Mouse (Mus musculus) kidney, embryonic 15.5 days (tissue): ENCODE results near the gene Crtc2. TPM values are rescaled to one million over a fixed set of nuclear protein-coding genes. Genes with fewer than 3 reads are reported as not detected.

Experiments
- ATAC-seq: fragments of 200-750 bp; cut with Nextera tagmentation; replicated peaks from 2 replicates; pipeline ENCODE4 v1.8.0; 2017; ENCODE audit warnings: moderate TSS enrichment; ENCODE audit not compliant: low FRiP score
- H3K27ac ChIP-seq: fragments of 300-500 bp; sonication (generic); 2 replicates; pipeline ENCODE4 v1.5.1; 2015; ENCODE audit warnings: mild to moderate bottlenecking, inconsistent platforms
- H3K27me3 ChIP-seq: fragments of 300-500 bp; sonication (generic); 2 replicates; pipeline ENCODE4 v1.6.1; 2015; ENCODE audit warnings: inconsistent platforms
- H3K36me3 ChIP-seq: fragments of 300-500 bp; sonication (generic); 2 replicates; pipeline ENCODE4 v1.6.1; 2015; ENCODE audit warnings: inconsistent platforms
- H3K4me1 ChIP-seq: fragments of 300-500 bp; sonication (generic); 2 replicates; pipeline ENCODE4 v1.6.1; 2015; ENCODE audit warnings: inconsistent platforms
- H3K4me2 ChIP-seq: fragments of 300-500 bp; sonication (generic); 2 replicates; pipeline ENCODE4 v1.6.1; 2015; ENCODE audit warnings: moderate library complexity, mild to moderate bottlenecking, inconsistent platforms
- H3K4me3 ChIP-seq: fragments of 300-500 bp; sonication (generic); replicated peaks from 2 replicates; pipeline ENCODE4 v1.5.1; 2015; ENCODE audit warnings: mild to moderate bottlenecking, inconsistent platforms
- H3K9ac ChIP-seq: fragments of 300-500 bp; sonication (generic); 2 replicates; pipeline ENCODE4 v1.6.1; 2015; ENCODE audit warnings: mild to moderate bottlenecking, inconsistent platforms
- H3K9me3 ChIP-seq: fragments of 300-500 bp; sonication (generic); replicated peaks from 2 replicates; pipeline ENCODE4 v1.6.1; 2016; ENCODE audit warnings: inconsistent platforms
- WGBS: fragments of 180-500 bp; shearing (Covaris S2); methylation state at CpG from one replicate; pipeline ENCODE4 v1.1.7; 2015; ENCODE audit warnings: mixed read lengths; 5-methylcytosine and 5-hydroxymethylcytosine counted together
- polyA plus RNA-seq: library from polyadenylated mRNA; unstranded; fragments of >200 nt; fragmentation: Nextera tagmentation; extraction: Ambion mirVana; gene quantifications from 2 replicates; pipeline ENCODE4 v1.2.1, GENCODE M21; 2015

Gene Crtc2
- 26.1 and 26.7 TPM in 2 replicates for polyA plus RNA-seq

DNA sequence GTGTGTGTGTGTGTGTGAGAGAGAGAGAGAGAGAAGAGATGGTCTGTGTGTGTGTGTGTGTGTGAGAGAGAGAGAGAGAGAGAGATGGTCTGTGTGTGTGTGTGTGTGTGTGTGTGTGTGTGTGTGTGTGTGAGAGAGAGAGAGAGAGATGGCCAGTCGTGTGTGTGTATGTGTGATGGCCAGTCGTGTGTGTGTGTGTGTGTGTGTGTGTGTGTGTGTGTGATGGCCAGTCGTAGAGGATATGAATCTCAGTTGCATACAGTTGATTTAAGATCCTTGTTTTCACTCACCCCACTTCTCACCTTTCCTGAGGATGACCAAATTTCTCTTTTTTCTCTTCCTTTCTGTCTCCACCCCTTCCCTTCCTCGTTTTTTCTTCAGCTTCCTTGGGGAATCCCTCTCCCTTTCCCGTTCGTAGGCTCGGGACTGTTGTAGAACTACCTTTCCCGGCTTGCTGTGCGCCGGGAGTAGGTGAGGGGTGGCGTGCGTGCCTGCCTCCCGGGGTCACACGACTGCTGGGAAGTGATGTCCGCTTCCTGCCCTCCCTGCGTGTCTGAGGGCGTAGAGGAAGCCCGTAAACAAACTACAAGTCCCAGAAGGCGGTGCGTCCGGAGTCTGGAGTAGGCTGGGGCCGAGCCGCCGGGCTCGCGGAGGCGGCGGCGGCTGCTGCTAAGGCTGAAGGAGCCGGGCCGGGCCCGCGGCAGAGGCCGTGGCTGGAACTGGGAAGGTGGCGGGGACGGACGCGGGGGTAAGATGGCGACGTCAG is at the start of gene Crtc2:
TSS of gene Crtc2 (plus strand) at position 511 of the 766 bp plus-strand sequence.
- peaks cover 47% of the 10 kb centered on the region for H3K36me3 ChIP-seq
- ATAC-seq: peak; percentile 99
- peak within 1 kb of the TSS; percentile 90 for H3K27ac ChIP-seq
- peak within 1 kb of the TSS; percentile 78 for H3K4me3 ChIP-seq
- WGBS: under 1% methylated on average over 40 of the region's 40 CpGs
- peak within 1 kb of the TSS; percentile 72 for H3K4me2 ChIP-seq
- no peaks in the 10 kb centered on the region for H3K9me3 ChIP-seq
- peak within 1 kb of the TSS; percentile 82 for H3K9ac ChIP-seq
- H3K4me1 ChIP-seq: peaks cover 32% of the 10 kb centered on the region
- H3K27me3 ChIP-seq: no peaks in the 10 kb centered on the region

DNA sequence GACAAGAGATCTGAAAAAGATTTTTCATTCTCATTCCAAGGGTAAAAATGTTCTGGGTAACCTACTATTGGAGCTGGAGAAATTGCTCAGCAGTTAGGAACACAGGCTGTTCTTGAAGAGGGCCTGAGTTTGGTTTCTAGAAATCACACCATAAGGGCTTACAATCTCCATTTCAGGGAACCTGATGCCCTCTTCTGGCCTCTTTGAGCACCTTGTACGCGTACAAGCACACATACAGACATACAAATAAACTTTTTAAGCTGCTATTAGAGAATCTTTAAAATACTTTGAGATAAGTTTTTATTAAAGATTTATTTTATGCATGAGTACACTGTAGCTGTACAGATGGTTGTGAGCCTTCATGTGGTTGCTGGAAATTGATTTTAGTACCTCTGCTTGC is 49.4 kb upstream of the Crtc2 start:
- no peak for ATAC-seq
- Histone ChIP-seq H3K27ac (no peak overlapping the region), H3K9me3 (no peaks in the 10 kb centered on the region), H3K27me3 (no peaks in the 10 kb centered on the region), H3K36me3 (peaks cover 30% of the 10 kb centered on the region), H3K4me3 (no peak overlapping the region), H3K4me1 (peaks cover 12% of the 10 kb centered on the region), H3K9ac (no peak overlapping the region), H3K4me2 (no peak overlapping the region)
- 94% methylated on average over 2 of the region's 2 CpGs for WGBS

DNA sequence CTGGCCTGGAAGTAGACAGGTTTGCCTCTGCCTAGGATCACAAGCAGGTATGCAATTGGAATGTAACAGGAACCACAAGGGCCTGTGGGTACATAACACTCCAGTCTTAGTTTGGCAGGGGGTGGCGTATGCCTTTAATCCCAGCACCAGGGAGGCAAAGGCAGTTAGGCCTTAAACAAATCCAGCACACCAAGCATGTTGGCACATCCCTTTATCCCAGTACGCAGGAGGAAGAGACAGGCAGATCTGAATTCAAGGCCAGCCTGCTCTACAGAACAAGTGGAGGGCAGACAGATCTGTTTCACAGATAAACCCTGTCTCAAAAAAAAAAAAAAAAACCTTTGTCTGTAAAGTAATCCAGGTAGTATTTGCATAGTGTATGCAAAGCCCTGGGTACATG is 45.3 kb upstream of the Crtc2 start:
- Histone ChIP-seq H3K27me3 (no peaks in the 10 kb centered on the region), H3K4me3 (no peak overlapping the region), H3K36me3 (peaks cover 61% of the 10 kb centered on the region), H3K4me1 (peaks cover 27% of the 10 kb centered on the region), H3K9me3 (no peaks in the 10 kb centered on the region), H3K4me2 (no peak overlapping the region), H3K27ac (no peak overlapping the region), H3K9ac (no peak overlapping the region)
- WGBS: 93% methylated on average over 2 of the region's 2 CpGs
- ATAC-seq: no peak

DNA sequence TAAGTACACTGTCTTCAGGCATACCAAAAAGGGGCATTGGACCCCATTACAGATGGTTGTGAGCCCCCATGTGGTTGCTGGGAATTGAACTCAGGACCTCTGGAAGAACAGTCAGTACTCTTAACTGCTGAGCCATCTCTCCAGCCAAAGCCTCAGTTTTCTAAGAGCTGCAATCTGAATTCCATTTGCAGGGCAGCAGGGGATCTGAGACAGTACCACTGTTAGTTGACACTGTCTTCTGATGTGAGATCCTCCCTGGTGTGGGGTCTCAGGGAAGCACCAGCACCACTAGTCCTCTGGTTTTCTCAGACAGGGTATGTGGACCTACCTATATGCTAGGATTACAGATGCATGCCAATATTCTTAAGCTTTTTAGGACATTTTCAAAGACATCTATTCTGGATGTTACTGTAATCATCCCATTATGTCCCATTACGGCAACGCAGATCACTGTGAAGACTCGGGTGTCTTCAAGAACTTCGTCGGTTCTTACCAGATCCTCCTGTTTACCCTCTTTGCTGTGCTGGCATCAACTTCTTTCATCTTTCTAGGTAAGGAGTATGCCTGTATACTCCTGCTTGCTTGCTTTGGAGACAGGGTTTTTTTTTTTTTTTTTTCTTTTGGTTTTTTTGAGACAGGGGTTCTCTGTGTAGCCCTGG is 43.9 kb upstream of the Crtc2 start:
- no peaks in the 10 kb centered on the region for H3K27me3 ChIP-seq
- H3K9me3 ChIP-seq: no peaks in the 10 kb centered on the region
- H3K27ac ChIP-seq: no peak overlapping the region
- WGBS: 93% methylated on average over 5 of the region's 5 CpGs
- ATAC-seq: no peak
- no peak overlapping the region for H3K9ac ChIP-seq
- no peak overlapping the region for H3K4me3 ChIP-seq
- H3K4me1 ChIP-seq: peaks cover 32% of the 10 kb centered on the region
- peaks cover 61% of the 10 kb centered on the region for H3K36me3 ChIP-seq
- no peak overlapping the region for H3K4me2 ChIP-seq

DNA sequence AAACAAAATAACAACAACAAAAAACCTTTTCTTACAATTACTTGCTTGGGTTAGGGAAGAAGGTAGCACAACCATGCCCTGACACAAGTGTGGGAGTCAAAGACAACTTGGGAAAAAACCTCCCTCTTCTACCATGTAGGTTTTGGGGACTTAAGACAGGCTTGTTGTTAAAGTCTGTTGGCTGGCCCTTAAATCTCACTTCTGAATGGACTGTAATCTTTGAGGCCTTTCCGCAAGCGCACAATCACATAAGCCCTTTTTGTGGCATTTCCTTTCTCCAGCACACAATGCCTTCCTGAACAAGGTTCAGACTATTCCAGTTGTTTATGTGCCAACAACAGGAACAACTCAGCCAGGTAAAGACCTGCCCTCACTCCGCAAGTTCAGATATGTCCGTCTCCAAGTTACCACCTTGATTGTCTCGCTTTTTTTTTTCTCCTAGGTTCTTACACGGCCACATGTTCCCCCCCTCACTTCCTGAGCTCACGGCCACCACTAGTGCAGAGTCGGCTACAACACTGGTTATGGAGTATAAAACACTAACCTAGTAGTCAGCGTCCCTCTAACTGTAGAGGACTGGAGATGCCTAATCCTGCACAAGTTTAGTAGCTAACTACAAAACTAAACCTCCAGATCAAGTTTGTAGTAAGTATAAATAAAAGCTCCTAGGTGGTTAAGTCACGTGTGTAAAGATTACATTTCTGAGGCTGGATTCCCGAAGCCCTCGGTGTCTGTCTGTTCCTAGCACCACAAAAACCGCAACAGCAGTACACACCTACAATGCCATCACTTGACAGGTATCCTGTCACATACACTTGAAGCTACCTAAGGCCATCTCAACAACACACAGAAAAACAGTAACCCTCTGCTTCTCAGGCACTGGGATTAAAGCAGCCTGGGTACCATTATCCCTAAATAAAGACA is 42.2 kb upstream of the Crtc2 start:
- H3K36me3 ChIP-seq: peaks cover 58% of the 10 kb centered on the region

DNA sequence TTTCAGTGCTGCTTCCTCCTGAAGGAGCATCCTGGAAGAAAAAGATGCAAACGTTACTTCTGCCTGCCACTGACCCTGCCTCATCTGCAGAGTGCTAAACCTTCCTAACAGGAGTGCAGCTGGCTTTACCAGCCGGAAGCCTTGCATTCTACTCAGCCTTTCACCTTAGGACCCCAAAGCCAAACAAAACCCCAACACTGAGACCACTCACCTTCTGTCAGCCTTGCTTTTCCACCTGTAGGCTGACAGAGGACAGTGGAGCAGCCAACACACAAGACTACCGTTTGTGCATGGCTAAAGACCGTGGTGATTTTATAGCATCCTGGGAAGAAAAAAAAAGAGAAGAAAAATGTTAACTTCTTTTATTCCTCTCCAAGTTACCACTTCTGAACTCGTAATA is 41.2 kb upstream of the Crtc2 start:
- Histone ChIP-seq H3K27me3 (no peaks in the 10 kb centered on the region), H3K36me3 (peaks cover 50% of the 10 kb centered on the region), H3K27ac (no peak overlapping the region), H3K4me2 (peak overlapping the region; percentile 92), H3K9me3 (no peaks in the 10 kb centered on the region), H3K4me3 (peak overlapping the region; percentile 70), H3K4me1 (peaks cover 32% of the 10 kb centered on the region), H3K9ac (peak overlapping the region; percentile 77)
- ATAC-seq: no peak
- 8% methylated on average over 5 of the region's 5 CpGs for WGBS

More for the DNA sequence above, 42.2 kb upstream of the Crtc2 start:
- H3K4me2 ChIP-seq: peak overlapping the region; percentile 92
- 76% methylated on average over 13 of the region's 13 CpGs for WGBS
- peak overlapping the region; percentile 77; the same call in 1 of the 2 replicates for H3K9ac ChIP-seq
- no peak overlapping the region for H3K27ac ChIP-seq
- H3K9me3 ChIP-seq: no peaks in the 10 kb centered on the region
- no peak for ATAC-seq
- H3K4me3 ChIP-seq: peak overlapping the region; percentile 70
- H3K4me1 ChIP-seq: peaks cover 32% of the 10 kb centered on the region
- no peaks in the 10 kb centered on the region for H3K27me3 ChIP-seq

DNA sequence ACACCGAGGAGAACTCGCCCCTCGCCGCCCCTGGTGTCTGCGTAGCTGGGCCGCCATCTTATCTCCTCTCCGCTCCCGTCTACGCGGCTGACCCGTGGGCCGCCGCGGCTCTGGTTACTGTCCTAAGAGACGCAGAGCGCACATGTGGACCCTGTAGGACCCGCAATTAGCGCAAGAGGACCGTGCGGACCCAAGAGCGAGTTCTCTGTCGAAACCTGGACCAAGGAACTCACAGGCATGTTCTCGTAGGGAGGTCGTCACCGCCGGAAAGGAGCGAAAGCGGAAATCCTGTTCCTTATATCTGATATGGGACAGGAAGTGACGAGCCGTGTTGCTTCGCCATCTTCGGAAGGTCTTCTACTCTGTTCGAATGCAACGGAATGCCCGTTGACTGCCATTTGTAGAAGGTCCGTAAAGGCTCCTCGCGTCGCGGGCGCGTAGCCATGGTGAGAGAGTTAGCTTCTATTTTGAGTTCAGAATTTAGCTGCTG is 40.5 kb upstream of the Crtc2 start, which contains the start of the genes Rps27 and Rab13:
TSS of gene Rps27 (minus strand) at position 275 of the 490 bp plus-strand sequence.
TSS of gene Rab13 (plus strand) at position 319 of the 490 bp plus-strand sequence.
- under 1% methylated on average over 42 of the region's 42 CpGs for WGBS
- Histone ChIP-seq H3K4me3 (peak within 1 kb of the TSS; percentile 70), H3K9me3 (no peaks in the 10 kb centered on the region), H3K4me2 (peak within 1 kb of the TSS; percentile 92), H3K27ac (peak within 1 kb of the TSS; percentile 86), H3K36me3 (peaks cover 43% of the 10 kb centered on the region), H3K9ac (peak within 1 kb of the TSS; percentile 77), H3K27me3 (no peaks in the 10 kb centered on the region), H3K4me1 (peaks cover 32% of the 10 kb centered on the region)
- ATAC-seq: peak; percentile 95

DNA sequence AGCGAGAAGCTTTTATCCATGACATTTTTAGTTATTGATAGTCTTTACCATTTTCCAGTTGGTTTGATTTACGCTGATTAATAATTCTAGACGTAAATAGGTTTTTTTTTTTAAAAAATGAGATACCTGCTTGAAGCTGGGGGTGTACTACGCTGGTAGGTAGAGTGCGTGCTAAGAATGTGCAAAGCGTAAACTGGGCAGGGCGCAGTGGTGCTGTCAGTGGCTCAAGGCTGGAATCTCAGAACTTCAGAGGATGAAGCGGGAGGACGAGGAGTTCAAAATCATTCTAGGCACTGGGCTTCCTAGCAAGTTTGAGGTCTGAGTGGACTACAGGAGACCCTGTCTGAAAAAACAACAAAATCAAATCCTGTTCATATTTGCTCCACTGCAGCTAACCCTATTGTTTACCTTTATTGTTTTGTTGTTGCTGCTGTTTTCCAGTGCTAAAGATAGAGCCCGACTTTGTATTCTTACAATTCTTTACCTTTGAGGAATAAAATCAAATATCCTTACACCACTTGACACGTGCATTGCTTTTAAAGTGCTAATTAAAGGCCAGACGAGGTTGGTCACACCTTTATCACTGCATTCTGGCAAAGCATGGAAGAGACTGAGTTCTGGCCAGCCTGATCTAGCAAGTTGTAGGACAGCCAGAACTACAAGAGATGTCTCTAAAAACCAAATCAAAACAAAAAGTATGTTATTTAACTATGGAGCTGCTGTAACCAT is 39.8 kb upstream of the Crtc2 start:
- Histone ChIP-seq H3K27me3 (no peaks in the 10 kb centered on the region), H3K4me2 (peak overlapping the region; percentile 70), H3K27ac (peak overlapping the region; percentile 86; the same call in 1 of the 2 replicates), H3K4me1 (peaks cover 29% of the 10 kb centered on the region), H3K9ac (peak overlapping the region; percentile 77), H3K9me3 (no peaks in the 10 kb centered on the region), H3K36me3 (peaks cover 36% of the 10 kb centered on the region), H3K4me3 (peak overlapping the region; percentile 70)
- WGBS: 10% methylated on average over 12 of the region's 12 CpGs
- 0 out of 2 replicates have a peak, but pooled peaks have one; percentile 44 for ATAC-seq

DNA sequence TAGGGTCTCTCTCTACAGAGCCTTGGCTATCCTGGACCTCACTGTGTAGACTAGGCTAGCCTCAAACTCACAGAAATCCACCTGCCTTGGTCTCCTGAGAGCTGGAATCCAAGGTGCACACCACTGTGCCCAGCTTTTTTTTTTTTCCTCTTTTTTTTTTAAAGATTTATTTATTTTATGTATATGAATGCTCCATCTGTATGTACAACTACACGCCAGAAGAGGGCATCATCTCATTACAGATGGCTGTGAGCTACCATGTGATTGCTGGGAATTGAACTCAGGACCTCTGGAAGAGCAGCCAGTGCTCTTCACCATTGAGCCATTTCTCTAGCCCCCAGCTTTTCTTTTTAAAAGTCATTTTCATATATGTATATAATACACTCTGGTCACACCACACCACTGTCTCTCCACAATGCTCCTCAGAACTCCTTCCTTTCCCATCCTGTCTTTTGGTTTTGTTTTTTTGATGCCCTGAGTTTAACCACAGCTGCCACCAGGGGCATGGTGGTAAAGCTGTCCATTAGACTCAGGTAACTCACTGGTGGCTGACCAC is 38.1 kb upstream of the Crtc2 start:
- Histone ChIP-seq H3K9me3 (no peaks in the 10 kb centered on the region), H3K4me3 (no peak overlapping the region), H3K9ac (no peak overlapping the region), H3K4me2 (no peak overlapping the region), H3K4me1 (peaks cover 33% of the 10 kb centered on the region), H3K36me3 (peaks cover 18% of the 10 kb centered on the region), H3K27ac (no peak overlapping the region), H3K27me3 (no peaks in the 10 kb centered on the region)
- no peak for ATAC-seq
- 50% methylated on average over 1 of the region's 1 CpGs for WGBS

DNA sequence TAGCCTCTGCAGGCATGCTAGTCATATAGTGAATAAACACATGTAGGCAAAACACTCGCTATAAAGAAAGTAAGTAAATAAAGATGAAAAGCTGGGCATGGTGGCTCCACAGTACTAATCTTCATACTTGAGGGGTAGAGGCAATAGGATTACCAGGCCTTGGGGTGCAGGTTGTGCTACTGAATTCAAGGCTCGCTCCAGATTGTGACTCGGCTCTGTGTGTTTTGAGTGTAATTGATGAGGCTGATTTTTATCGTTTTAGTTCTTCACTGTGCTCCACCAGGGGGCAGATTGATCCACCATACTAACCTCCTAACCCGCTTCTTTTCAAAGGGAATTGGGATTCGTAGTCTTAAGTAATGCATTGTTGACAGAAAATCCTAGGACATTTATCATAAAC is 33.9 kb upstream of the Crtc2 start:
- Histone ChIP-seq H3K9me3 (no peaks in the 10 kb centered on the region), H3K9ac (peak overlapping the region; percentile 56), H3K36me3 (peaks cover 23% of the 10 kb centered on the region), H3K27ac (peak overlapping the region; percentile 92), H3K4me3 (peak overlapping the region; percentile 57), H3K4me1 (peaks cover 30% of the 10 kb centered on the region), H3K27me3 (no peaks in the 10 kb centered on the region), H3K4me2 (peak overlapping the region; percentile 76)
- 0 out of 2 replicates have a peak, but pooled peaks have one; percentile 33 for ATAC-seq
- 13% methylated on average over 6 of the region's 6 CpGs for WGBS
